Mouse (Mus musculus): Measurements from ENCODE around the gene Rptor.

GRCm38 (mm10) chr11:119926762-119927161 lies 324.1 kb downstream of the Rptor start:
- TF ChIP-seq POLR2A (IDR thresholded peaks at IDR 0.05; ENCODE audit: borderline replicate concordance, extremely low read depth, insufficient read depth, insufficient read length, poor library complexity, severe bottlenecking) (no peak), CTCF (IDR thresholded peaks at IDR 0.05; ENCODE audit: borderline replicate concordance, extremely low read depth, insufficient read depth, insufficient read length) (no peak)
